Mouse (Mus musculus) hindbrain, embryonic 11.5 days (tissue): ENCODE results near the gene Upf2. TPM values are rescaled to one million over a fixed set of nuclear protein-coding genes. Genes with fewer than 3 reads are reported as not detected.

Experiments
- ATAC-seq: fragments of 200-750 bp; cut with Nextera tagmentation; 2 replicates; pipeline ENCODE4 v1.8.0; 2017; ENCODE audit warnings: mild to moderate bottlenecking, moderate TSS enrichment, moderate library complexity; ENCODE audit not compliant: low FRiP score
- DNase-seq: peaks from one replicate; pipeline ENCODE4 v3.0.0-alpha.2; 2015; ENCODE audit warnings: low spot score
- H3K27ac ChIP-seq: fragments of 300-500 bp; sonication (generic); 2 replicates; pipeline ENCODE4 v1.5.1; 2014; ENCODE audit warnings: mild to moderate bottlenecking, low read depth, low read length
- H3K27me3 ChIP-seq: fragments of 300-500 bp; sonication (generic); 2 replicates; pipeline ENCODE4 v1.6.1; 2014; ENCODE audit warnings: mild to moderate bottlenecking, low read length, moderate library complexity, mixed read lengths; ENCODE audit not compliant: control insufficient read depth, insufficient read depth
- H3K36me3 ChIP-seq: fragments of 300-500 bp; sonication (generic); 2 replicates; pipeline ENCODE4 v1.6.1; 2014; ENCODE audit warnings: mild to moderate bottlenecking, low read length, moderate library complexity, mixed read lengths; ENCODE audit not compliant: control insufficient read depth, insufficient read depth
- H3K4me1 ChIP-seq: fragments of 300-500 bp; sonication (generic); replicated peaks from 2 replicates; pipeline ENCODE4 v1.6.1; 2014; ENCODE audit warnings: low read length, mixed read lengths; ENCODE audit not compliant: control insufficient read depth, insufficient read depth
- H3K4me2 ChIP-seq: fragments of 300-500 bp; sonication (generic); replicated peaks from 2 replicates; pipeline ENCODE4 v1.6.1; 2014; ENCODE audit warnings: mild to moderate bottlenecking, low read depth, low read length
- H3K4me3 ChIP-seq: fragments of 300-500 bp; sonication (generic); 2 replicates; pipeline ENCODE4 v1.5.1; 2014; ENCODE audit warnings: low read depth, low read length
- H3K9ac ChIP-seq: fragments of 300-500 bp; sonication (generic); 2 replicates; pipeline ENCODE4 v1.6.1; 2014; ENCODE audit warnings: low read depth, low read length
- H3K9me3 ChIP-seq: fragments of 300-500 bp; sonication (generic); 2 replicates; pipeline ENCODE4 v1.6.1; 2016; ENCODE audit warnings: low read length; ENCODE audit not compliant: control insufficient read depth
- WGBS: fragments of 180-500 bp; shearing (Covaris S2); extraction: QIAGEN DNeasy Blood & Tissue Kit; methylation state at CpG from one replicate; pipeline ENCODE4 v1.1.7; 2014; 5-methylcytosine and 5-hydroxymethylcytosine counted together
- polyA plus RNA-seq: library from polyadenylated mRNA; unstranded; fragments of >200 nt; fragmentation: Nextera tagmentation; extraction: Ambion mirVana; gene quantifications from 2 replicates; pipeline ENCODE4 v1.2.1, GENCODE M21; 2014

Upf2 gene
- polyA plus RNA-seq, 1 experiment from 2014 or later: 14.4 TPM

DNA sequence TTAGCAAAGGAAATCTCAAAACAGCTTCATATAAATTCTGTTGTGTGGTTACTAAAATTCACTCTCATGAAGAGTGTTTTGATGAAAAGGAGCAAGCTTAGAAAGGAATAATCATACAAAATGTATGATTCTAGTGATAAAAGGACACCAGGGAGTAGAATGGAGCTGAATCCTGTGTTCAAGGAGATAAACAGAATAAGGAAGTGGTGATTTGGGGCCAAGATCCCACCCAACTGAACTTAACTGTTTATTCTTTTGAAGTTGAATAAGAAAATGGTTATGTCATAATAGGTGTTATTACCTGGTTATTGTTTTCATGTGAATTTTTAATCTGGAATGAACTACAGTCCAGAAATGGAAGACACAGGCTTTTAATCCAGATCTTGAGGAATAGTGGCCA, 69.3 kb downstream of the Upf2 start:
- ATAC-seq (no peak), DNase-seq (no peak)
- Histone ChIP-seq H3K4me3 (no peak overlapping the region), H3K4me2 (no peak overlapping the region), H3K27me3 (no peaks in the 10 kb centered on the region), H3K4me1 (no peaks in the 10 kb centered on the region), H3K27ac (no peak overlapping the region), H3K9ac (no peak overlapping the region), H3K36me3 (no peaks in the 10 kb centered on the region), H3K9me3 (no peaks in the 10 kb centered on the region)

DNA sequence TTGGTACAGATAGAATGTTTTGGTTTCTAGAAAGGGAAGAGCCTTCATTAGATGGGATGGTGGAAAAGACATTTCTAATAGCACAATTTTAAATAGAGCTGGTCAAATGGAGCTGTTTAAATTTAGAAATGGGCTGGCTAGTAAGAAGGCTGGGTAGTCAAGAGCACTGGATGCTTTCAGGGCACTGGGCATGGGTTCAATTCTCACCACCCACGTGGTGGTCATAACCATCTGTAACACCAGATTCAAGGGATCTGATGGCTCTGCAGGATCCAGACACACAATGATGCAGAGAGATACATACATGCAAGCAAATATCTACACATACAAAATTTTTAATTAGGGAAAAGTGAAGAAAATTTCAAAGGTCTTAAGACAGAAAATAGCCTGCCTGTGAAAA, 91.4 kb downstream of the Upf2 start:
- H3K4me2 ChIP-seq: no peak overlapping the region
- 96% methylated on average over 1 of the region's 1 CpGs for WGBS

DNA sequence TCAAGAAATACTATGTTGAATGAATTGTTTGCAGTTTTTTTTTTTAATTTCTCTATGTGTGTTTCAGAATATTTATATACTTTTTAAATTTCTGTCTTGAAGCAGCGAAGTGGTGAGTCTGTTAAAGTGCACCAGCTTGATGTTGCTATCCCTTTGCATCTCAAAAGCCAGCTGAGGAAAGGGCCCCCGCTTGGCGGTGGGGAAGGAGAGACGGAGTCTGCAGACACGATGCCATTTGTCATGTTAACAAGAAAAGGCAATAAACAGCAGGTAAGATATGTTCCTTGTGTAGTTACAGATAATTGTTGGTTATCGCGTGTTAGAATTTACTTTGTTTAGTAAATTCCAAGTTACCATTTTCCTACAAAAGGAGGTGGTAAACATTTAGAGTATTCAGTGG, 95.5 kb downstream of the Upf2 start:
- ATAC-seq (no peak), DNase-seq (no peak)
- H3K4me1 ChIP-seq: no peaks in the 10 kb centered on the region
- no peak overlapping the region for H3K9ac ChIP-seq
- H3K27me3 ChIP-seq: no peaks in the 10 kb centered on the region
- 67% methylated on average over 7 of the region's 7 CpGs for WGBS
- H3K27ac ChIP-seq: no peak overlapping the region
- no peak overlapping the region for H3K4me3 ChIP-seq
- no peaks in the 10 kb centered on the region for H3K9me3 ChIP-seq
- H3K36me3 ChIP-seq: peaks cover 1% of the 10 kb centered on the region; the same call in 1 of the 2 replicates
- no peak overlapping the region for H3K4me2 ChIP-seq

More for the DNA sequence above, 91.4 kb downstream of the Upf2 start:
- no peaks in the 10 kb centered on the region for H3K27me3 ChIP-seq
- H3K27ac ChIP-seq: no peak overlapping the region
- no peaks in the 10 kb centered on the region for H3K9me3 ChIP-seq
- no peaks in the 10 kb centered on the region for H3K36me3 ChIP-seq
- no peak for DNase-seq
- no peak overlapping the region for H3K9ac ChIP-seq
- H3K4me3 ChIP-seq: no peak overlapping the region
- no peak for ATAC-seq
- H3K4me1 ChIP-seq: no peaks in the 10 kb centered on the region

DNA sequence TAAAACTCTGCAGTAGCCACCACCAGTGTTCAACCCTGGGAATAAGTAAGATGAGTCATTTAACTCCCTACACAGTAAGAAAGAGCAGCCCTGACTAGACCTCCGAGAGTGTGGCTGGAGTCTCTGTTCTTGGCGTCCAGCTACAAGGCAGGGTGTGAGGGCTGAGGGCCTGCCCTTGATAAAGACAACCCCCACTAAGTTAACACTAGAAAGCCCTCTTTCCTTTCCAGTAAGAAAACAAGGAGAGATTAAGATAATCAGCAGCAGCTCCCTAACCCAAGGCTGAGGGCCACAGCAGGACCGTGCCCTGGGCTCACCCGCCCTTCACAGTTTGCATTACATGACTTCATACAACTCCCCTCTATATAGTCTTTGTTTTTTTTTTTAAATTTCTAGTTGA, 97.3 kb downstream of the Upf2 start:
- H3K4me3 ChIP-seq: no peak overlapping the region
- 86% methylated on average over 4 of the region's 4 CpGs for WGBS
- H3K4me2 ChIP-seq: no peak overlapping the region
- DNase-seq (no peak), ATAC-seq (no peak)
- H3K4me1 ChIP-seq: no peaks in the 10 kb centered on the region
- H3K27ac ChIP-seq: no peak overlapping the region
- peaks cover 4% of the 10 kb centered on the region for H3K36me3 ChIP-seq
- no peak overlapping the region for H3K9ac ChIP-seq
- H3K27me3 ChIP-seq: no peaks in the 10 kb centered on the region
- no peaks in the 10 kb centered on the region for H3K9me3 ChIP-seq

- H3K27ac ChIP-seq: no peak overlapping the region
- no peak overlapping the region for H3K9ac ChIP-seq
- H3K36me3 ChIP-seq: peaks cover 4% of the 10 kb centered on the region
- no peak for DNase-seq
- no peak overlapping the region for H3K4me2 ChIP-seq
- H3K9me3 ChIP-seq: no peaks in the 10 kb centered on the region
- no peaks in the 10 kb centered on the region for H3K4me1 ChIP-seq
- H3K27me3 ChIP-seq: no peaks in the 10 kb centered on the region
- H3K4me3 ChIP-seq: no peak overlapping the region
- ATAC-seq: no peak
- 94% methylated on average over 3 of the region's 3 CpGs for WGBS
Measured at GRCm38 (mm10) chr2:6049018-6049417, 97.7 kb downstream of the Upf2 start.

DNA sequence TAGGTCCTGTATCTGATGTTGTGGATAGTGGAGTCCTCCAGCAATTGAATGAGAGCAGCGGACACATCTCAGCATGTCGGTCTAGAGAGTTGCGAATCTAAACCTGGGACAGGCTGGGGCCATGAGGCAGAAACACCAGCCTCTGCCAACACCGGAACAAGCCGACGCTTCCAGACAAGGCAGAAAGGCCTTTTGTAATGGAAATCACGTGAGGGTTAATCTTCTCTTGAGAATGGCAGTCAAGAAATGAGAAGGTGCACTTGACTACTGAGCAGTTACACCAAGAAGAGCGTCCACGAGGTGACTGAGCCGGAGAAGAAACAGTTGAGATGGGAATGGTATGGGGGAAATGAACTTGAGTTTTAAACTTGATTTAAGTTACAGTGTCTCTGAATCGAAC, 104.2 kb downstream of the Upf2 start:
- ATAC-seq (no peak), DNase-seq (no peak)
- no peaks in the 10 kb centered on the region for H3K9me3 ChIP-seq
- H3K36me3 ChIP-seq: peaks cover 8% of the 10 kb centered on the region
- H3K4me3 ChIP-seq: no peak overlapping the region
- H3K4me2 ChIP-seq: no peak overlapping the region
- WGBS: 78% methylated on average over 11 of the region's 11 CpGs
- H3K4me1 ChIP-seq: no peaks in the 10 kb centered on the region
- H3K9ac ChIP-seq: no peak overlapping the region
- no peaks in the 10 kb centered on the region for H3K27me3 ChIP-seq
- no peak overlapping the region for H3K27ac ChIP-seq

DNA sequence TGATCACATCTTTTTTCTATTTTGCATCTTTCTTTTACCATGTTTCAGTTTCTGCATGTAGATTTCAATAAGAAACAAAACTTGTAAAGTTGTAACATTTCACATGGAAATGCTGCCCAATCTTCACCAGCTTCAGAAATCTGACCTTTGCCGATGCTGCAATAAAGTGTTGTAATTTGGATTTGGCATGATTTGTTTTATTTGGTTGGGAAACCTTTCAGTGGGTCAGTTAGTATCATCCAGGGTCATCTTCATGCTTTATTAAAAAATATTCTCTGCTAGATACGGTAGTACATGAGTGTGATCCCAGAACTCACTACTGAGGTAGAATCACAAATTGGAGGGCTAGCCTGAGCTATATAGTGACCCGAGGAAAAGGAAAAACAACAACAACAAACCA, 105.2 kb downstream of the Upf2 start:
- 95% methylated on average over 3 of the region's 3 CpGs for WGBS
- no peak for ATAC-seq
- H3K36me3 ChIP-seq: peaks cover 8% of the 10 kb centered on the region

GRCm38 (mm10) chr2:6059291-6059690, 108.0 kb downstream of the Upf2 start:
- Histone ChIP-seq H3K36me3 (peaks cover 5% of the 10 kb centered on the region), H3K9me3 (no peaks in the 10 kb centered on the region), H3K9ac (no peak overlapping the region), H3K4me2 (no peak overlapping the region), H3K27me3 (no peaks in the 10 kb centered on the region), H3K4me1 (no peaks in the 10 kb centered on the region), H3K27ac (no peak overlapping the region), H3K4me3 (no peak overlapping the region)
- DNase-seq (no peak), ATAC-seq (no peak)
- 88% methylated on average over 2 of the region's 2 CpGs for WGBS

More for the DNA sequence above, 105.2 kb downstream of the Upf2 start:
- H3K4me1 ChIP-seq: no peaks in the 10 kb centered on the region
- no peaks in the 10 kb centered on the region for H3K9me3 ChIP-seq
- H3K4me3 ChIP-seq: no peak overlapping the region
- no peak overlapping the region for H3K9ac ChIP-seq
- no peak overlapping the region for H3K4me2 ChIP-seq
- no peak overlapping the region for H3K27ac ChIP-seq
- no peaks in the 10 kb centered on the region for H3K27me3 ChIP-seq
- DNase-seq: no peak

DNA sequence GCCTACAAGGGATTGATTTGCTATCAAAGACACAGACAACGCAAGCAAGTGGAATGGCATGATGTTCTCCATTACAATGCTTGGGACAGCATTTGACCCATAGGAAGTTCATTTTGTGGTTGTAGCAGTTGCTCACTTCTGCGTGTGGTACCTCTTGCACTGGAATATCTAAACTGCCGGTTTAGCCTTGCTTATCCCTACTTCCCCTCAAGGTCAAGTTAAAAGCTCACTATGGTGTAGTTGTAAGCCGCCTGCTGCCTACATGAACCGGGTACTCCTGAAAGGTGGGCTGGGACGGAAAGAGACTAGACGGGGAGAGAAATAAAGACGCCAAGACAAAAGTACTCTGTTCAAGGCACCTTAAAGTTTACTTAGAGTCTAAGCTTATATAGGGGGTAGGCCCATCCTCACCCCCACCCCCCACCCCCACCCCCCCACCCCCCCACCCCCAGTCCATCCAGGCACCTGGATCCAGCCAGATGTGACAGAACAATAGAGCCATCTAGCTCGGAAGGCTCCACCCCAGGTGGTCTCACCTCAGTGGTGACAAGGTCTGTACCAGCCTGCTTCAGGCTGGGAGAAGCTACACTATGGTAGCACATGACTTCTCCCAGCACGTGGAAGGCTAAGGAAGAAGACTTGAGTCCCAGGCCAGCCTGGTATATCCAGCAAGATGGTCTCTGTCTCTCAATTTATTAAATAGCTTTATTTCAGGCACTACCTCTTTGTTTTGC, 109.0 kb downstream of the Upf2 start:
- ATAC-seq: no peak

More for the DNA sequence above, 109.0 kb downstream of the Upf2 start:
- Histone ChIP-seq H3K36me3 (peaks cover 5% of the 10 kb centered on the region), H3K27ac (no peak overlapping the region), H3K4me3 (no peak overlapping the region), H3K4me1 (no peaks in the 10 kb centered on the region), H3K27me3 (no peaks in the 10 kb centered on the region), H3K4me2 (no peak overlapping the region), H3K9ac (no peak overlapping the region), H3K9me3 (no peaks in the 10 kb centered on the region)
- 79% methylated on average over 10 of the region's 10 CpGs for WGBS
- DNase-seq: no peak
